Comparison of ENCODE assay signal across 15 mouse cellular contexts in the genomic region with DNA sequence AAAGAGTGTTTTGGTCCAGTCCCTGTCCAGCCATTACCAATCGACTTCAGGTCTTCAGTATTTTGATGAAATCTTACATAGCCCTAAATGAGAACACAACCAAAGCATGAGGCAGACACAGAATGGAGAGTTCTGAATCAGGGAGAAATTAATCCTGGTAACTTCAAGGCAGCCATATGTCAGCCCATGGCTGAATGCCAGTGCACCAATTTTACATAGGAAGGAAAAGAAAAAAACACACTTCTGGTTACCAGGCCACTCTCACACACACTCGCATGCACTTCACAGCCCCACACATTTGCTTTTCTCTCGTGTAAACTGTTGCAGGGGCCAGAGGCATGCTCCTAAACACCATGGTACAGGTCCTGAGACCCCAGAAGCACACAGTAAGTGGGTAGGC. TPM values are rescaled to one million over a fixed set of nuclear protein-coding genes. Genes with fewer than 3 reads are reported as not detected.
A peak's percentile ranks its signal among the peaks of the same experiment; 100 is the strongest.
DNase-seq lines count a peak whose midpoint lies in the region; ATAC-seq and TF ChIP-seq lines count a peak whose summit lies in the region.
"Had no signal": no experiment of that assay in that cellular context is flagged by ENCODE, and none has a peak within 500 bp of the region (broad histone marks: within the 10 kb centered on the region; RNA-seq: fewer than 3 reads in every experiment).

No protein-coding gene starts in this region.

- no peak overlapping the region for H3K9ac ChIP-seq in kidney, embryonic 14.5 days (ENCODE audit: low read depth, low read length)
- H3K9ac ChIP-seq: limb, embryonic 13.5 days; midbrain, embryonic 12.5 days had no signal

- no peaks in the 10 kb centered on the region for H3K27me3 ChIP-seq in myocyte (ENCODE audit: control insufficient read depth, insufficient read depth, insufficient read length)
- H3K27me3 ChIP-seq in kidney, embryonic 14.5 days (ENCODE audit: control insufficient read depth, insufficient read depth, low read length): no peaks in the 10 kb centered on the region
- H3K27me3 ChIP-seq: limb, embryonic 13.5 days; midbrain, embryonic 12.5 days had no signal

- H3ac ChIP-seq in myocyte (ENCODE audit: control insufficient read depth, insufficient read length): no peak overlapping the region

- no peak for TF ChIP-seq CTCF in layer of hippocampus, adult 2 months (conservative IDR thresholded peaks at IDR 0.05)
- no peak for TF ChIP-seq CTCF in brain, embryonic 14.5 days (IDR thresholded peaks at IDR 0.05; ENCODE audit: borderline replicate concordance, extremely low read depth, insufficient read depth, insufficient read length)
- no peak for TF ChIP-seq CTCF in lung, adult 2 months (IDR thresholded peaks at IDR 0.05; ENCODE audit: insufficient read depth, low read length)

- TF ChIP-seq POLR2A in brain, embryonic 14.5 days (IDR thresholded peaks at IDR 0.05; ENCODE audit: borderline replicate concordance, extremely low read depth, insufficient read depth, insufficient read length, poor library complexity, severe bottlenecking): no peak
- TF ChIP-seq POLR2A in myocyte (IDR thresholded peaks at IDR 0.05; ENCODE audit: insufficient read length, low read depth): no peak
- TF ChIP-seq POLR2A in lung, adult 2 months (IDR thresholded peaks at IDR 0.05; ENCODE audit: borderline replicate concordance, extremely low read depth, low read depth, low read length): no peak

- H3K9me3 ChIP-seq in kidney, embryonic 14.5 days (ENCODE audit: control insufficient read depth, low read length): no peaks in the 10 kb centered on the region
- H3K9me3 ChIP-seq: limb, embryonic 13.5 days; midbrain, embryonic 12.5 days had no signal

- DNase-seq in layer of hippocampus, adult 2 months (ENCODE audit: low spot score in 2 of 2): peak; percentile 17 to 40
- DNase-seq in layer of hippocampus, postnatal 14 days (ENCODE audit: low spot score in 2 of 2): no peak
- peak; percentile 85 for DNase-seq in brain, embryonic 14.5 days (ENCODE audit: low read depth)
- peak; percentile 58 to 65 for DNase-seq in cerebellum, postnatal 10 days
- DNase-seq in lung, adult 2 months: no peak
- DNase-seq: heart, postnatal 14 days; kidney, adult 8-10 months had no signal

- 71% methylated on average over 3 of the region's 3 CpGs for WGBS in kidney, embryonic 14.5 days
- 67% methylated on average over 3 of the region's 3 CpGs for WGBS in lung, adult 2 months

- H3K36me3 ChIP-seq in myocyte (ENCODE audit: control insufficient read depth, insufficient read depth): no peaks in the 10 kb centered on the region
- no peaks in the 10 kb centered on the region for H3K36me3 ChIP-seq in kidney, embryonic 14.5 days (ENCODE audit: control insufficient read depth, insufficient read depth, low read length)
- H3K36me3 ChIP-seq: limb, embryonic 13.5 days; midbrain, embryonic 12.5 days had no signal

- H3K4me2 ChIP-seq in myocyte (ENCODE audit: low read depth): peak overlapping the region; percentile 1
- H3K4me2 ChIP-seq in kidney, embryonic 14.5 days (replicated peaks; ENCODE audit: low read depth, low read length): no peak overlapping the region
- H3K4me2 ChIP-seq: limb, embryonic 13.5 days; midbrain, embryonic 12.5 days had no signal

- peaks cover 6% of the 10 kb centered on the region; the same call in 1 of the 2 replicates for H3K4me1 ChIP-seq in kidney, embryonic 14.5 days (ENCODE audit: control insufficient read depth, insufficient read depth, low read length)
- peaks cover 3% of the 10 kb centered on the region; the same call in 1 of the 2 replicates for H3K4me1 ChIP-seq in lung, adult 2 months (ENCODE audit: control insufficient read depth, insufficient read depth, low read length)

- no peak for ATAC-seq in kidney, embryonic 14.5 days (ENCODE audit: low FRiP score, low TSS enrichment)

- H3K27ac ChIP-seq in layer of hippocampus, adult 2 months: peak overlapping the region; percentile 64
- no peak overlapping the region for H3K27ac ChIP-seq in kidney, embryonic 14.5 days (ENCODE audit: low read depth, low read length)
- H3K27ac ChIP-seq: limb, embryonic 13.5 days; midbrain, embryonic 12.5 days had no signal

- H3K4me3 ChIP-seq in layer of hippocampus, adult 2 months: no peak overlapping the region
- H3K4me3 ChIP-seq in myocyte: no peak overlapping the region
- H3K4me3 ChIP-seq in kidney, embryonic 14.5 days (ENCODE audit: low read length): no peak overlapping the region
- no peak overlapping the region for H3K4me3 ChIP-seq in lung, adult 2 months (replicated peaks; ENCODE audit: extremely low read depth, low read depth, low read length)
- H3K4me3 ChIP-seq: limb, embryonic 13.5 days; midbrain, embryonic 12.5 days had no signal

- no peaks in the 10 kb centered on the region for H3K79me2 ChIP-seq in myocyte (ENCODE audit: control insufficient read depth, insufficient read depth)

TF ChIP-seq in myocyte, 11 proteins besides CTCF, POLR2A, EP300 and RAD21:
- TF ChIP-seq TCF12 (IDR thresholded peaks at IDR 0.05; ENCODE audit: insufficient read depth, poor library complexity, severe bottlenecking): no peak
- TF ChIP-seq MAX (IDR thresholded peaks at IDR 0.05; ENCODE audit: low read depth): no peak
- no peak for TF ChIP-seq SRF (IDR thresholded peaks at IDR 0.05; ENCODE audit: control insufficient read depth, insufficient read length, low read depth)
- no peak for TF ChIP-seq E2F4 (IDR thresholded peaks at IDR 0.05; ENCODE audit: insufficient read depth)
- no peak for TF ChIP-seq MYOD1 (IDR thresholded peaks at IDR 0.05; ENCODE audit: control insufficient read depth in 1 of 3, insufficient read length in 2 of 3, low read depth in 2 of 3)
- TF ChIP-seq TCF3 (IDR thresholded peaks at IDR 0.05; ENCODE audit: insufficient read length, low read depth): no peak
- no peak for TF ChIP-seq MYOG (IDR thresholded peaks at IDR 0.05; ENCODE audit: control insufficient read depth in 1 of 3, insufficient read depth in 1 of 3, insufficient read length in 2 of 3, low read depth in 2 of 3)
- TF ChIP-seq REST (IDR thresholded peaks at IDR 0.05; ENCODE audit: insufficient read depth, insufficient read length): no peak
- TF ChIP-seq POLR2AphosphoS2 (IDR thresholded peaks at IDR 0.05; ENCODE audit: insufficient read length, low read depth): no peak
- TF ChIP-seq USF1 (IDR thresholded peaks at IDR 0.05; ENCODE audit: low read depth): no peak
- no peak for TF ChIP-seq CEBPB (IDR thresholded peaks at IDR 0.05; ENCODE audit: insufficient read depth, poor library complexity, severe bottlenecking)

RNA-seq across cellular contexts. Expression of a gene that starts 5.1 kb away (rescaled TPM):
- total RNA-seq in layer of hippocampus, adult 2 months (2021): 10 to 100 TPM; 42.5 to 47.0 TPM
- 10 to 100 TPM; 40.8 to 44.6 TPM for total RNA-seq in layer of hippocampus, postnatal 14 days (2021)
- polyA plus RNA-seq in brain, embryonic 14.5 days (2012; rRNA removed): 17.8 and 26.4 TPM in 2 replicates
- 1.0 TPM for polyA plus RNA-seq in myocyte (2012; fragmentation: generic; extraction: Trizol)
- 14.0 and 17.7 TPM in 2 replicates for polyA plus RNA-seq in kidney, embryonic 14.5 days (2014; fragmentation: Nextera tagmentation; extraction: Ambion mirVana)
- polyA plus RNA-seq in lung, adult 2 months (2012; rRNA removed): 4.9 and 5.8 TPM in 2 replicates

RNA-seq across cellular contexts. Expression of a gene that starts 8.0 kb away (rescaled TPM):
- not detected for total RNA-seq in layer of hippocampus, adult 2 months (2021)
- total RNA-seq in layer of hippocampus, postnatal 14 days (2021): not detected
- polyA plus RNA-seq in brain, embryonic 14.5 days (2012; rRNA removed): 0.13 and 0.14 TPM in 2 replicates
- not detected for polyA plus RNA-seq in myocyte (2012; fragmentation: generic; extraction: Trizol)
- polyA plus RNA-seq in kidney, embryonic 14.5 days (2014; fragmentation: Nextera tagmentation; extraction: Ambion mirVana): 0.09 TPM in 1 of 2 replicates, not detected in the other
- polyA plus RNA-seq in lung, adult 2 months (2012; rRNA removed): not detected in 2 replicates
- total RNA-seq: heart, adult 18-20 months; heart, postnatal 14 days; layer of hippocampus, postnatal 10 days had no signal
- polyA plus RNA-seq: limb, embryonic 13.5 days; lung, embryonic 16.5 days; midbrain, embryonic 12.5 days; urinary bladder, adult 2 months had no signal

RNA-seq across cellular contexts. Expression of a gene that starts 40.3 kb away (rescaled TPM):
- total RNA-seq in layer of hippocampus, adult 2 months (2021): 10 to 100 TPM; 34.0 to 36.0 TPM
- total RNA-seq in layer of hippocampus, postnatal 14 days (2021): 10 to 100 TPM; 33.7 to 34.1 TPM
- 62.9 and 82.4 TPM in 2 replicates for polyA plus RNA-seq in brain, embryonic 14.5 days (2012; rRNA removed)
- 39.0 TPM for polyA plus RNA-seq in myocyte (2012; fragmentation: generic; extraction: Trizol)
- 177 and 241 TPM in 2 replicates for polyA plus RNA-seq in kidney, embryonic 14.5 days (2014; fragmentation: Nextera tagmentation; extraction: Ambion mirVana)
- 7.5 and 9.7 TPM in 2 replicates for polyA plus RNA-seq in lung, adult 2 months (2012; rRNA removed)

Comparison
In these comparisons a context has a peak if more than half of its experiments do, and no peak if none do; other contexts are left out.
1. DNase-seq: peak in layer of hippocampus, adult 2 months (2 of 2), brain, embryonic 14.5 days (single experiment) and cerebellum, postnatal 10 days (2 of 2); none in layer of hippocampus, postnatal 14 days (0 of 2) and lung, adult 2 months (single experiment).